Mouse (Mus musculus): ENCODE measurements around the gene Cst6. TPM values are rescaled to one million over a fixed set of nuclear protein-coding genes. Genes with fewer than 3 reads are reported as not detected.

Cst6 gene
- polyA plus RNA-seq, 1 experiment: 2.6 TPM

- no peak overlapping the region for H3K4me3 ChIP-seq (ENCODE audit: insufficient read depth, low read length)
- H3K4me1 ChIP-seq (ENCODE audit: control insufficient read depth, insufficient read depth, low read length): no peaks in the 10 kb centered on the region
- no peak for TF ChIP-seq POLR2A (IDR thresholded peaks at IDR 0.05; ENCODE audit: low read depth, low read length)
- no peak overlapping the region for H3K27ac ChIP-seq (ENCODE audit: insufficient read depth, low read length)
Measured at GRCm38 (mm10) chr19:5334741-5335140, 14.6 kb downstream of the Cst6 start.

GRCm38 (mm10) chr19:5327970-5328369, 21.4 kb downstream of the Cst6 start:
- Histone ChIP-seq H3K4me1 (ENCODE audit: control insufficient read depth, insufficient read depth, low read length) (no peaks in the 10 kb centered on the region), H3K27ac (ENCODE audit: insufficient read depth, low read length) (no peak overlapping the region), H3K4me3 (ENCODE audit: insufficient read depth, low read length) (no peak overlapping the region)
- no peak for TF ChIP-seq POLR2A (IDR thresholded peaks at IDR 0.05; ENCODE audit: low read depth, low read length)
- no peak for TF ChIP-seq CTCF (IDR thresholded peaks at IDR 0.05; ENCODE audit: borderline replicate concordance, insufficient read depth, low read length)

- H3K27ac ChIP-seq (ENCODE audit: insufficient read depth, low read length): no peak overlapping the region
- no peak overlapping the region for H3K4me3 ChIP-seq (ENCODE audit: insufficient read depth, low read length)
- no peak for TF ChIP-seq POLR2A (IDR thresholded peaks at IDR 0.05; ENCODE audit: low read depth, low read length)
- no peak for TF ChIP-seq CTCF (IDR thresholded peaks at IDR 0.05; ENCODE audit: borderline replicate concordance, insufficient read depth, low read length)
- H3K4me1 ChIP-seq (ENCODE audit: control insufficient read depth, insufficient read depth, low read length): no peaks in the 10 kb centered on the region
Measured at GRCm38 (mm10) chr19:5323801-5324200, 25.6 kb downstream of the Cst6 start.

GRCm38 (mm10) chr19:5313189-5313588, 36.2 kb downstream of the Cst6 start:
- Histone ChIP-seq H3K4me1 (ENCODE audit: control insufficient read depth, insufficient read depth, low read length) (no peaks in the 10 kb centered on the region), H3K4me3 (ENCODE audit: insufficient read depth, low read length) (no peak overlapping the region), H3K27ac (ENCODE audit: insufficient read depth, low read length) (no peak overlapping the region)
- TF ChIP-seq POLR2A (IDR thresholded peaks at IDR 0.05; ENCODE audit: low read depth, low read length): no peak

- Histone ChIP-seq H3K4me3 (ENCODE audit: insufficient read depth, low read length) (no peak overlapping the region), H3K4me1 (ENCODE audit: control insufficient read depth, insufficient read depth, low read length) (no peaks in the 10 kb centered on the region), H3K27ac (ENCODE audit: insufficient read depth, low read length) (no peak overlapping the region)
- TF ChIP-seq CTCF (IDR thresholded peaks at IDR 0.05; ENCODE audit: borderline replicate concordance, insufficient read depth, low read length) (no peak), POLR2A (IDR thresholded peaks at IDR 0.05; ENCODE audit: low read depth, low read length) (no peak)
Measured at GRCm38 (mm10) chr19:5309025-5309424, 40.3 kb downstream of the Cst6 start.

GRCm38 (mm10) chr19:5306968-5307734, 42.2 kb downstream of the Cst6 start:
- TF ChIP-seq CTCF (IDR thresholded peaks at IDR 0.05; ENCODE audit: borderline replicate concordance, insufficient read depth, low read length): no peak
- TF ChIP-seq POLR2A (IDR thresholded peaks at IDR 0.05; ENCODE audit: low read depth, low read length): no peak
- Histone ChIP-seq H3K27ac (ENCODE audit: insufficient read depth, low read length) (no peak overlapping the region), H3K4me1 (ENCODE audit: control insufficient read depth, insufficient read depth, low read length) (no peaks in the 10 kb centered on the region), H3K4me3 (ENCODE audit: insufficient read depth, low read length) (no peak overlapping the region)

DNA sequence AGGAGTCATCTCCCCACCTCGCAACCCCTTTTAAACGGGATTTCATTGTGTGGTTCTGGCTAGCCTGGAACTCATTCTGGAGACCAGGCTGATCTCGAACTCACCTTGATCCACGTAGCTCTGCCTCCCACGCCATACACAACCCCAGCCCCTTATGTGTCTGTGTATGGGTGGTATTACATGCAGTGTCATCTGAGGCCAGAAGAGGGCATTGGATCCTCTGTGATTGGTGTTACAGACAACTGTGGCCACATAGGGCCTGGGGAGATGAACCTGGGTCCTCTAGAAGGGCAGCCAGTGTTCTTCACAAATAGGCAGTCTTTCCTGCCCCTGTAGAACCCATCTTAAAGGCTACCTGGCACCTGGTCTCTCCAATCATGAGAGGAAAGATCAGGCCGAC, 43.1 kb downstream of the Cst6 start:
- H3K4me3 ChIP-seq (ENCODE audit: insufficient read depth, low read length): no peak overlapping the region
- TF ChIP-seq CTCF (IDR thresholded peaks at IDR 0.05; ENCODE audit: borderline replicate concordance, insufficient read depth, low read length) (no peak), POLR2A (IDR thresholded peaks at IDR 0.05; ENCODE audit: low read depth, low read length) (no peak)
- no peak overlapping the region for H3K27ac ChIP-seq (ENCODE audit: insufficient read depth, low read length)
- no peaks in the 10 kb centered on the region for H3K4me1 ChIP-seq (ENCODE audit: control insufficient read depth, insufficient read depth, low read length)

- TF ChIP-seq POLR2A (IDR thresholded peaks at IDR 0.05; ENCODE audit: low read depth, low read length): no peak
- peak; percentile 83; the same call in 1 of the 2 replicates for TF ChIP-seq CTCF (IDR thresholded peaks at IDR 0.05; ENCODE audit: borderline replicate concordance, insufficient read depth, low read length)
- no peaks in the 10 kb centered on the region for H3K4me1 ChIP-seq (ENCODE audit: control insufficient read depth, insufficient read depth, low read length)
- no peak overlapping the region for H3K27ac ChIP-seq (ENCODE audit: insufficient read depth, low read length)
- no peak overlapping the region for H3K4me3 ChIP-seq (ENCODE audit: insufficient read depth, low read length)
Measured at GRCm38 (mm10) chr19:5302455-5302854, 46.9 kb downstream of the Cst6 start.

- TF ChIP-seq CTCF (IDR thresholded peaks at IDR 0.05; ENCODE audit: borderline replicate concordance, insufficient read depth, low read length) (no peak), POLR2A (IDR thresholded peaks at IDR 0.05; ENCODE audit: low read depth, low read length) (no peak)
- Histone ChIP-seq H3K4me3 (ENCODE audit: insufficient read depth, low read length) (no peak overlapping the region), H3K4me1 (ENCODE audit: control insufficient read depth, insufficient read depth, low read length) (no peaks in the 10 kb centered on the region), H3K27ac (ENCODE audit: insufficient read depth, low read length) (no peak overlapping the region)
Measured at GRCm38 (mm10) chr19:5300588-5300987, 48.8 kb downstream of the Cst6 start.

GRCm38 (mm10) chr19:5297903-5298800, 51.2 kb downstream of the Cst6 start, which contains the start of gene Gal3st3:
TSS of gene Gal3st3 (plus strand) at chr19:5298331.
- Histone ChIP-seq H3K4me1 (ENCODE audit: control insufficient read depth, insufficient read depth, low read length) (no peaks in the 10 kb centered on the region), H3K27ac (ENCODE audit: insufficient read depth, low read length) (no peak within 1 kb of the TSS), H3K4me3 (ENCODE audit: insufficient read depth, low read length) (no peak within 1 kb of the TSS)
- TF ChIP-seq CTCF (IDR thresholded peaks at IDR 0.05; ENCODE audit: borderline replicate concordance, insufficient read depth, low read length): no peak
- no peak for TF ChIP-seq POLR2A (IDR thresholded peaks at IDR 0.05; ENCODE audit: low read depth, low read length)
